ENCODE assay signal across 8 mouse cellular contexts in the genomic region with DNA sequence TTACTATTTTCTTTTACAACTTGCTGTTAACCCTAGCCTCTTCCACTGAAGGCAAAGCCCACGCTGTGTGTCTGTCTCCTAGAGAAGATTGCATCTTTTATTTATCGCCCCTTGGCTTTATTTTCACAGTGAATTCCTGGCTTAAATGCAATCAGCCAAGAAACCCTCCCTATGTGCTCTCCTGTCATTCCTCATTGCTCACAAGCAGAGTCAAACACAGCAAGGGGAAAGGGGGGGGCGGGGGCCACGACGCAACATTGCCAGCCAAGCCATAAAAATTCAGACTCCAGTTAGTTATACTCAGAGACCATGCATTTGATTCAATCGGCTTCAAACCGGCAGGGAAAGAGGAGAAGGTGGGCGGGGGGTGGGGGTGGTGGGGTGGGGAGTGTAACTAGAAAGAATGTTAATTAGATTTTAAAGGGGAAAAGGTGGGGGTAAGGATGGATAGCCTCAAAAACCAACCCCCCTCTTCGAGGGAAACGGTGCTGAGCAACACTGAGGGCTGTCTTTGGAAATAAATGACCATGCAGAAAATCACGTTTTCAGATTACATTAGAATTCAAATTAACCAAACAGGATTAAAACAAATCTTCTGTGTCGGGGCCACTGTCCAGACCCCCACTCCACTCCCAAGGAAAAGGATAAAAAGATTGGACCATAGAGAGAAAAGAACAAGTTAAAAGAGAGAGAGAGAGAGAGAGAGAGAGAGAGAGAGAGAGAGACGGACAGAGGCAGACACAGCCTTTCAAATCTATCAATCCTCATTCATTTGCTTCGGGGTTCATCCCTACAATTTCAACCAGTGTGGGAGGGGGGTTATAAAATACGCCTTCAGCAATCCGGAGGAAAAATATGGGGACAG.
A peak's percentile ranks its signal among the peaks of the same experiment; 100 is the strongest.
DNase-seq lines count a peak whose midpoint lies in the region; ATAC-seq and TF ChIP-seq lines count a peak whose summit lies in the region.

No protein-coding gene starts in this region.

- H3K27ac ChIP-seq in heart, adult 2 months: no peak overlapping the region; the same call in 1 of the 2 replicates
- no peak overlapping the region for H3K27ac ChIP-seq in MEL (ENCODE audit: control insufficient read depth, low read depth, low read length)
- peak overlapping the region; percentile 98 for H3K27ac ChIP-seq in hindbrain, embryonic 10.5 days
- H3K27ac ChIP-seq in midbrain, embryonic 12.5 days (replicated peaks): peak overlapping the region; percentile 99

- peaks cover 4% of the 10 kb centered on the region for H3K4me1 ChIP-seq in heart, adult 2 months (ENCODE audit: control insufficient read depth, insufficient read depth, low read length)
- H3K4me1 ChIP-seq in MEL (ENCODE audit: control insufficient read depth in 1 of 2, insufficient read depth in 2 of 2, low read length in 2 of 2): peaks cover 0 to 4% of the 10 kb centered on the region in 2 experiments; a peak in 2 of 4 replicates
- H3K4me1 ChIP-seq in hindbrain, embryonic 10.5 days (replicated peaks): peaks cover 53% of the 10 kb centered on the region
- peaks cover 38% of the 10 kb centered on the region for H3K4me1 ChIP-seq in midbrain, embryonic 12.5 days

- no peaks in the 10 kb centered on the region for H3K36me3 ChIP-seq in heart, adult 2 months (ENCODE audit: control insufficient read depth, insufficient read depth, low read length)
- peaks cover 0 to 9% of the 10 kb centered on the region in 2 experiments; a peak in 2 of 4 replicates for H3K36me3 ChIP-seq in MEL (ENCODE audit: control insufficient read depth in 1 of 2, insufficient read depth in 2 of 2, low read length in 2 of 2)
- 0 out of 2 replicates have a peak, but pooled peaks cover 1% of the 10 kb centered on the region for H3K36me3 ChIP-seq in hindbrain, embryonic 10.5 days
- H3K36me3 ChIP-seq in midbrain, embryonic 12.5 days: no peaks in the 10 kb centered on the region

- intact Hi-C loops in heart, adult 2 months (cut with DNase I): loop anchor here (5.0 kb wide), 1 partner anchor 135 kb away; no protein-coding TSS in a partner anchor
- intact Hi-C loops in heart, postnatal 10 days (cut with DNase I): loop anchor here (5.0 kb wide), 4 partner anchors 40 to 425 kb away; no protein-coding TSS in a partner anchor

- TF ChIP-seq EP300 in heart, adult 2 months (IDR thresholded peaks at IDR 0.05; ENCODE audit: insufficient read depth, low read depth, low read length): no peak
- no peak for TF ChIP-seq EP300 in MEL (IDR thresholded peaks at IDR 0.05; ENCODE audit: low read depth in 1 of 2, low read length in 2 of 2)

- TF ChIP-seq POLR2A in heart, adult 2 months (IDR thresholded peaks at IDR 0.05; ENCODE audit: insufficient read depth, low read depth, low read length): no peak
- no peak for TF ChIP-seq POLR2A in MEL (IDR thresholded peaks at IDR 0.05; ENCODE audit: control insufficient read depth in 1 of 2, insufficient read depth in 1 of 2, low read depth in 1 of 2, low read length in 2 of 2, poor library complexity in 1 of 2)

- no peak for ATAC-seq in midbrain, embryonic 12.5 days (ENCODE audit: low FRiP score, low read depth)
- no peak for ATAC-seq in CD4-positive, CD25-positive, alpha-beta regulatory T cell, adult 4 months

- 23% methylated on average over 16 of the region's 16 CpGs for WGBS in heart, adult 2 months
- under 1% methylated on average over 16 of the region's 16 CpGs for WGBS in hindbrain, embryonic 10.5 days
- WGBS in midbrain, embryonic 12.5 days: under 1% methylated on average over 16 of the region's 16 CpGs

- no peaks in the 10 kb centered on the region for H3K27me3 ChIP-seq in heart, adult 2 months (ENCODE audit: control insufficient read depth, insufficient read depth, low read length)
- H3K27me3 ChIP-seq in MEL (ENCODE audit: control insufficient read depth in 1 of 2, insufficient read depth in 2 of 2, low read length in 2 of 2): peaks cover 0 to 4% of the 10 kb centered on the region in 2 experiments; a peak in 1 of 4 replicates
- peaks cover 3% of the 10 kb centered on the region for H3K27me3 ChIP-seq in hindbrain, embryonic 10.5 days (ENCODE audit: insufficient read depth, poor library complexity, severe bottlenecking)
- peaks cover 4% of the 10 kb centered on the region; the same call in 1 of the 2 replicates for H3K27me3 ChIP-seq in midbrain, embryonic 12.5 days

- peak overlapping the region; percentile 67 for H3K4me3 ChIP-seq in heart, adult 2 months
- peak overlapping the region; percentile 76 to 85 for H3K4me3 ChIP-seq in MEL (ENCODE audit: control insufficient read depth in 1 of 2, insufficient read depth in 1 of 2, low read depth in 2 of 2, low read length in 2 of 2)
- peak overlapping the region; percentile 99 for H3K4me3 ChIP-seq in hindbrain, embryonic 10.5 days
- peak overlapping the region; percentile 95 for H3K4me3 ChIP-seq in midbrain, embryonic 12.5 days

- no peak for TF ChIP-seq CTCF in heart, adult 2 months (IDR thresholded peaks at IDR 0.05)
- no peak for TF ChIP-seq CTCF in MEL (IDR thresholded peaks at IDR 0.05 in 2 of 3, conservative IDR thresholded peaks at IDR 0.05 in 1 of 3; ENCODE audit: control insufficient read depth in 1 of 3, insufficient read depth in 1 of 3, low read depth in 2 of 3, low read length in 3 of 3, poor library complexity in 1 of 3, severe bottlenecking in 1 of 3)

- H3K9me3 ChIP-seq in MEL (replicated peaks; ENCODE audit: insufficient read depth, low read length): no peaks in the 10 kb centered on the region
- H3K9me3 ChIP-seq in hindbrain, embryonic 10.5 days: no peaks in the 10 kb centered on the region
- no peaks in the 10 kb centered on the region for H3K9me3 ChIP-seq in midbrain, embryonic 12.5 days

- peaks cover 9% of the 10 kb centered on the region for H3K79me2 ChIP-seq in heart, adult 2 months (replicated peaks; ENCODE audit: control insufficient read depth, insufficient read depth, low read length)
- H3K79me2 ChIP-seq in MEL (ENCODE audit: control insufficient read depth, insufficient read depth, low read length, poor library complexity): peaks cover 17% of the 10 kb centered on the region

- DNase-seq in heart, adult 2 months: no peak
- DNase-seq in heart, postnatal 10 days: no peak
- DNase-seq in MEL (ENCODE audit: low read depth, low spot score): no peak
- peak; percentile 45 for DNase-seq in hindbrain, embryonic 10.5 days (ENCODE audit: low spot score)
- no peak for DNase-seq in cerebellum, adult 9-11 months
- no peak for DNase-seq in urinary bladder, postnatal 10 days (ENCODE audit: low spot score)

- H3K9ac ChIP-seq in heart, adult 2 months (ENCODE audit: low read depth, low read length): peak overlapping the region; percentile 30; the same call in 1 of the 2 replicates
- H3K9ac ChIP-seq in MEL (ENCODE audit: control insufficient read depth, low read depth, low read length, poor library complexity, severe bottlenecking): peak overlapping the region; percentile 79; the same call in 1 of the 2 replicates
- H3K9ac ChIP-seq in midbrain, embryonic 12.5 days (replicated peaks): peak overlapping the region; percentile 98

- H3K4me2 ChIP-seq in midbrain, embryonic 12.5 days (replicated peaks): peak overlapping the region; percentile 76

- no peak for TF ChIP-seq RAD21 in MEL (IDR thresholded peaks at IDR 0.05; ENCODE audit: low read depth, low read length)

TF ChIP-seq in MEL, 35 proteins besides CTCF, POLR2A, EP300 and RAD21:
- TF ChIP-seq USF1 (IDR thresholded peaks at IDR 0.05; ENCODE audit: low read depth, low read length) (no peak), NELFE (IDR thresholded peaks at IDR 0.05; ENCODE audit: low read depth, low read length) (no peak), TAL1 (IDR thresholded peaks at IDR 0.05; ENCODE audit: low read length) (no peak), UBTF (IDR thresholded peaks at IDR 0.05; ENCODE audit: borderline replicate concordance, insufficient read depth, low read depth, low read length) (no peak), MXI1 (IDR thresholded peaks at IDR 0.05; ENCODE audit: low read depth, low read length) (no peak), MAFK (IDR thresholded peaks at IDR 0.05; ENCODE audit: borderline replicate concordance, low read depth, low read length) (no peak), USF2 (IDR thresholded peaks at IDR 0.05; ENCODE audit: borderline replicate concordance in 1 of 2, insufficient read depth in 1 of 2, low read depth in 1 of 2, low read length in 2 of 2) (no peak), JUND (IDR thresholded peaks at IDR 0.05; ENCODE audit: low read depth, low read length) (no peak), GABPA (IDR thresholded peaks at IDR 0.05; ENCODE audit: low read depth, low read length) (no peak), HCFC1 (IDR thresholded peaks at IDR 0.05; ENCODE audit: low read depth, low read length) (no peak), BHLHE40 (IDR thresholded peaks at IDR 0.05; ENCODE audit: borderline replicate concordance, low read depth, low read length) (no peak), SMC3 (IDR thresholded peaks at IDR 0.05; ENCODE audit: low read depth, low read length) (no peak), MYC (IDR thresholded peaks at IDR 0.05; ENCODE audit: low read depth, low read length) (no peak), ZKSCAN1 (IDR thresholded peaks at IDR 0.05; ENCODE audit: low read depth, low read length) (no peak), POLR2AphosphoS5 (IDR thresholded peaks at IDR 0.05; ENCODE audit: borderline replicate concordance, low read depth, low read length) (no peak)

Comparison
In these comparisons a context has a peak if more than half of its experiments do, and no peak if none do; other contexts are left out.
1. H3K27ac ChIP-seq: peak in hindbrain, embryonic 10.5 days (single experiment) and midbrain, embryonic 12.5 days (single experiment); none in heart, adult 2 months (single experiment) and MEL (single experiment).
2. H3K9ac ChIP-seq: peak in every context shown above with its lines; median percentile 98 in midbrain, embryonic 12.5 days; 79 in MEL; 30 in heart, adult 2 months.
3. Peak in every context shown above with its lines, with median percentiles within 50 percentile points of each other: H3K4me3 ChIP-seq.